Mouse (Mus musculus): ENCODE results near the gene Bloc1s4. TPM values are rescaled to one million over a fixed set of nuclear protein-coding genes. Genes with fewer than 3 reads are reported as not detected.

The Bloc1s4 gene
- polyA plus RNA-seq, 1 experiment from 2014 or later = 26.8 TPM

DNA sequence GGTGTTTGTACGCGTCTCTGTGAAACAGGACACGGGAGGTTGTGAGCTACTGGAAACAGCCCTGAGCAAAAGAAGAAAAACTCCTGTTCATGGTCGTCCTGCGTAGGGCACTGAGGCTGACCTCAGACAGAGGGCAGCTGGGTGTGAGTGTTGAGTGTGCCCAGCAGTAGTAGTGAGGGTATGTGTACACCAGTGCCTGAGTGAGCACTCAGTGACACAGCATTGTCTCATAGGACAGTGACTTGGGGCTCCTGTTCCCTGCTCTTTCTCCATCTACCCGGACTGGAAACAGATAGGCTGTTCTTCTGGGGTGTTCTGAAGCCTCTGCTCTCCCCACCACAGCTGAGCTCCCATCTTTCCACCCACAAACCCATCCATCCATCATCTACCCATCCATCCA lies 13.3 kb downstream of the Bloc1s4 start:
- H3K27ac ChIP-seq (ENCODE audit: low read length) = no peak overlapping the region
- H3K27me3 ChIP-seq (replicated peaks; ENCODE audit: insufficient read depth, low read length) = 0 out of 2 replicates have a peak, but pooled peaks cover 4% of the 10 kb centered on the region
- no peak overlapping the region for H3K9ac ChIP-seq (replicated peaks; ENCODE audit: low read depth)
- DNase-seq (ENCODE audit: low spot score) (no peak), ATAC-seq (no peak)
- no peak for TF ChIP-seq EP300 (IDR thresholded peaks at IDR 0.05)
- H3K4me3 ChIP-seq (ENCODE audit: low read depth, low read length) = no peak overlapping the region
- no peaks in the 10 kb centered on the region for H3K4me1 ChIP-seq (ENCODE audit: insufficient read depth, low read depth, low read length)
- H3K4me2 ChIP-seq (replicated peaks; ENCODE audit: low read depth, low read length) = no peak overlapping the region
- no peaks in the 10 kb centered on the region for H3K36me3 ChIP-seq (ENCODE audit: insufficient read depth, low read length)
- no peaks in the 10 kb centered on the region for H3K9me3 ChIP-seq (ENCODE audit: low read length)
- WGBS = 79% methylated on average over 6 of the region's 6 CpGs

DNA sequence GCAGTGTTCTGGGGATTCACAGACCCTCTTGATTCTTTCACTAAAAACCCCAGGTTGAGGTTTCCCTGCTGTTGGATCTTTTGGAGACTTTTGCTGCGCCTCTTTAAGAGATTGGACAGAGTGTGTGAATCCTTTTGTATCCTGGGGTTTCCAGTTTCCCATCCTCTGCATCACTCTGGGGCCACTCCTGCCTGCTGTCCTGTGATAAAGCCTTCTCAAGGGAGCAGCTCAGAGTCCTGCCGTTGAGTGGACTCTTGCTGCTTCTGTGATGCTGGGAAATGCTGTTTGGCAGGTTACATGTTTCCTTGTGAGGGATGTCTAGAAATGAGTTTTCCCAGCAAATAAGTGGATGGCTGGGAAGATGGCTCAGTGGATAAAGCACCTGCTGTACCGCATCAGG lies 15.0 kb downstream of the Bloc1s4 start:
- TF ChIP-seq EP300 (IDR thresholded peaks at IDR 0.05) (no peak), CTCF (IDR thresholded peaks at IDR 0.05) (no peak)
- 62% methylated on average over 3 of the region's 3 CpGs for WGBS
- no peak for ATAC-seq

DNA sequence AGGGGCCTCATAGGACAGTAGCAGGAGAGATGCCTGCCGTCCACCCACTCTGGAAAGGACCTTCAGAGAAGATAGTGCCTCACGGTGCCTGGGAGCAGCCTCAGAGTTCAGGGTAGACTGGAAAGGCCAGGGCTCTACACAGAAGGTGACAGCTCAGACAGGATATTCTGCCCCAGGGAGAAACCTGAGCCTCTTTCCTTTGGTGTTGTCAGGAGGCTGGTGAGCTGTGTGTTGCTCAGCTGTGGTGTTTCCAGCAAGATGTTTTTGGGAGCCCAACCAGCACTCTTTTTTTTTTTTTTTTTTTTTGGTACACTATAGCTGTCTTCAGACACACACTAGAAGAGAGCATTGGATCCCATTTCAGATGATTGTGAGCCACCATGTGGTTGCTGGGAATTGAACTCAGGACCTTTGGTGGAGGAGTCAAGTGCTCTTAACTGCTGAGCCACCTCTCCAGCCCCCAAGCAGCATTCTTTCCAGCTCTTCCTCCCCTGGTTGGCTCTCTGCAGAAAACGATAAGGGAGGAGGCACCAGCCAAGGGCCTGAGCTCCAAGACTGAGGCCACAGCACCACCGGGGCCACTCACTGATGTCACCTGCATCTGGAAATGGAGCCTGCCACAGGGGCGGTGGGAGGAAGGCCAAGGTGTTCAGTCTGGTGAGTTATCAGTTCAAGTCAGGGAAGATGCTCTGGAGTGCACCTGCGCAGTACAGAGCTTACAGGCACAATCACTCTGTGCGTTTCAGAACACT lies 16.4 kb downstream of the Bloc1s4 start:
- WGBS = 58% methylated on average over 7 of the region's 7 CpGs
- H3K4me2 ChIP-seq (replicated peaks; ENCODE audit: low read depth, low read length) = no peak overlapping the region
- 0 out of 2 replicates have a peak, but pooled peaks cover 8% of the 10 kb centered on the region for H3K27me3 ChIP-seq (replicated peaks; ENCODE audit: insufficient read depth, low read length)
- DNase-seq (ENCODE audit: low spot score) (no peak), ATAC-seq (no peak)
- H3K4me3 ChIP-seq (ENCODE audit: low read depth, low read length) = no peak overlapping the region
- TF ChIP-seq CTCF (IDR thresholded peaks at IDR 0.05) (no peak), EP300 (IDR thresholded peaks at IDR 0.05) (no peak)
- H3K27ac ChIP-seq (ENCODE audit: low read length) = no peak overlapping the region
- H3K4me1 ChIP-seq (ENCODE audit: insufficient read depth, low read depth, low read length) = no peaks in the 10 kb centered on the region
- no peaks in the 10 kb centered on the region for H3K9me3 ChIP-seq (ENCODE audit: low read length)
- no peak overlapping the region for H3K9ac ChIP-seq (replicated peaks; ENCODE audit: low read depth)
- H3K36me3 ChIP-seq (ENCODE audit: insufficient read depth, low read length) = no peaks in the 10 kb centered on the region

More for the DNA sequence above, 15.0 kb downstream of the Bloc1s4 start:
- Histone ChIP-seq H3K4me2 (replicated peaks; ENCODE audit: low read depth, low read length) (no peak overlapping the region), H3K36me3 (ENCODE audit: insufficient read depth, low read length) (no peaks in the 10 kb centered on the region), H3K9me3 (ENCODE audit: low read length) (no peaks in the 10 kb centered on the region), H3K4me3 (ENCODE audit: low read depth, low read length) (no peak overlapping the region), H3K4me1 (ENCODE audit: insufficient read depth, low read depth, low read length) (no peaks in the 10 kb centered on the region), H3K9ac (replicated peaks; ENCODE audit: low read depth) (no peak overlapping the region), H3K27ac (ENCODE audit: low read length) (no peak overlapping the region), H3K27me3 (replicated peaks; ENCODE audit: insufficient read depth, low read length) (0 out of 2 replicates have a peak, but pooled peaks cover 4% of the 10 kb centered on the region)
- DNase-seq (ENCODE audit: low spot score) = no peak

DNA sequence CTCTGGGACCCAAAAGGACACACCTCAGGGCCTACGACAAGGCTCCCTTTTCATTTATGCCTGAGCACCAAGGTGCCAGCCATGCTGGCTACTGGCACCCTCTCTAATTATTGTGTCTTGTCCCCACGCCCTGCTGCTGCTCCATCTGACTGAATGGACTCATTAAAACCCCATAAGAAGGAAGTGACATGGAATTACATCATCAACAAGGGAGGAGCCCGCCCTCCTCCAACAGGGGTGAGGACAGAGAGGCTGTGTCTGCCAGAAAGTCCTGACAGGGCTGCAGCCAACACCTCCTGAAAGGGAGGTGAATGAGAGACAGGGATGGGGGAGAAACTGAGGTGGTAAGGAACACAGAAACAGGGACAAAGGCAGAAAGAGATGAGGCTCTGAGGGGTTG lies 17.8 kb downstream of the Bloc1s4 start:
- H3K9me3 ChIP-seq (ENCODE audit: low read length) = no peaks in the 10 kb centered on the region
- no peak overlapping the region for H3K4me3 ChIP-seq (ENCODE audit: low read depth, low read length)
- ATAC-seq = no peak
- no peak overlapping the region for H3K4me2 ChIP-seq (replicated peaks; ENCODE audit: low read depth, low read length)
- 0 out of 2 replicates have a peak, but pooled peaks cover 8% of the 10 kb centered on the region for H3K27me3 ChIP-seq (replicated peaks; ENCODE audit: insufficient read depth, low read length)
- 52% methylated on average over 3 of the region's 3 CpGs for WGBS
- peak; percentile 40 for DNase-seq (ENCODE audit: low spot score)
- H3K4me1 ChIP-seq (ENCODE audit: insufficient read depth, low read depth, low read length) = no peaks in the 10 kb centered on the region
- no peaks in the 10 kb centered on the region for H3K36me3 ChIP-seq (ENCODE audit: insufficient read depth, low read length)
- no peak for TF ChIP-seq CTCF (IDR thresholded peaks at IDR 0.05)
- no peak for TF ChIP-seq EP300 (IDR thresholded peaks at IDR 0.05)
- no peak overlapping the region for H3K27ac ChIP-seq (ENCODE audit: low read length)
- no peak overlapping the region for H3K9ac ChIP-seq (replicated peaks; ENCODE audit: low read depth)

DNA sequence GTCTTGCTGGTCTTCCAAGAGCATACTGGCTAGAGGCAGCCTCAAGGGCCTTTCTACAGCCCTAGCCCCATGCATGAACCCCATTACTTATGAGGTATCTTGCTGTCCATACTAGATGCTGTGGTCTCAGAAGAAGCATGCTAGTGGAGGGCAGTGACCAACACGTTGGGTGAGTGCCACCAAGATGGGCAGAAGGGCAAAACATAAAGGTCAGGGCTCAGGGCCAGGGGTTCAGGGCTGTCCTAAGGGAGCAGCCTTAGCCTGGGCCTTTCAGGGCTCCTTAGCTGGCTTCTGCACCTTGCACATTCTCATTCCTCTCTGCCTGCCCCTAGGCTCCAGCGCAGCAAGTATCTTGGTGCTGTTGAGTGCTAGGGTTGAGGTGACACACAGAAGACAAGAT lies 18.5 kb downstream of the Bloc1s4 start:
- H3K9ac ChIP-seq (replicated peaks; ENCODE audit: low read depth) = no peak overlapping the region
- no peak overlapping the region for H3K4me2 ChIP-seq (replicated peaks; ENCODE audit: low read depth, low read length)
- H3K36me3 ChIP-seq (ENCODE audit: insufficient read depth, low read length) = no peaks in the 10 kb centered on the region
- no peaks in the 10 kb centered on the region for H3K4me1 ChIP-seq (ENCODE audit: insufficient read depth, low read depth, low read length)
- WGBS = 84% methylated on average over 2 of the region's 2 CpGs
- no peak overlapping the region for H3K4me3 ChIP-seq (ENCODE audit: low read depth, low read length)
- DNase-seq (ENCODE audit: low spot score) (no peak), ATAC-seq (no peak)
- no peak for TF ChIP-seq CTCF (IDR thresholded peaks at IDR 0.05)
- no peak for TF ChIP-seq EP300 (IDR thresholded peaks at IDR 0.05)
- no peaks in the 10 kb centered on the region for H3K9me3 ChIP-seq (ENCODE audit: low read length)
- H3K27me3 ChIP-seq (replicated peaks; ENCODE audit: insufficient read depth, low read length) = 0 out of 2 replicates have a peak, but pooled peaks cover 8% of the 10 kb centered on the region
- H3K27ac ChIP-seq (ENCODE audit: low read length) = no peak overlapping the region

DNA sequence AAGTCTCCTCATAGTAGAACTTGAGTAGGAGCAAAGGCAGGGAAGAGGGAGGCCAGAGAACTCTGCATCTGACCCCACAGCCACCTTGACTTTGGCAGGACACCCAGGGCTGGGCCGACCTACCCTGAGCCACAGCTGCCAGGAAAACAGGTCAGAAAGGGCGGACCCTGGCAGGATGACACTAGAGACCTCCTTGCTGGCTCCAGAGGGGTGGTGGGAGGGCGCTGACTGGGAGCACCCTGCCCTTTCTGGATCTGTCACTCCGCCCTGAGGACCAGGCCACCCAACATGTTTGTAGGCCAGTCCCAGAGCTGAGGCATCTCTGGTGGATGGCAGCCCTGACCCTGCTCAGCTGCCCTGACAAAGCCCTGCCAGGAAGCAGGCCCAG lies 19.4 kb downstream of the Bloc1s4 start:
- no peak overlapping the region for H3K4me3 ChIP-seq (ENCODE audit: low read depth, low read length)

More for the DNA sequence above, 19.4 kb downstream of the Bloc1s4 start:
- Histone ChIP-seq H3K9me3 (ENCODE audit: low read length) (no peaks in the 10 kb centered on the region), H3K4me1 (ENCODE audit: insufficient read depth, low read depth, low read length) (no peaks in the 10 kb centered on the region), H3K9ac (replicated peaks; ENCODE audit: low read depth) (no peak overlapping the region), H3K27me3 (replicated peaks; ENCODE audit: insufficient read depth, low read length) (0 out of 2 replicates have a peak, but pooled peaks cover 8% of the 10 kb centered on the region), H3K27ac (ENCODE audit: low read length) (no peak overlapping the region), H3K36me3 (ENCODE audit: insufficient read depth, low read length) (no peaks in the 10 kb centered on the region), H3K4me2 (replicated peaks; ENCODE audit: low read depth, low read length) (no peak overlapping the region)
- 72% methylated on average over 4 of the region's 4 CpGs for WGBS
- ATAC-seq (no peak), DNase-seq (ENCODE audit: low spot score) (no peak)
- TF ChIP-seq EP300 (IDR thresholded peaks at IDR 0.05) (no peak), CTCF (IDR thresholded peaks at IDR 0.05) (no peak)
